Mouse (Mus musculus) embryo, embryonic 10.5 days (tissue): ENCODE measurements at regions not wholly inside any gene's neighbourhood (a gene's known extent, or its start where the extent isn't known, plus 50 kb on each side); places are given as distances from the start of the nearest gene placed in this dataset.
A peak's percentile ranks its signal among the peaks of the same experiment; 100 is the strongest.

Experiments
- DNase-seq: peaks from one replicate; pipeline ENCODE4 v3.0.0-alpha.2; 2015; ENCODE audit warnings: low spot score

DNA sequence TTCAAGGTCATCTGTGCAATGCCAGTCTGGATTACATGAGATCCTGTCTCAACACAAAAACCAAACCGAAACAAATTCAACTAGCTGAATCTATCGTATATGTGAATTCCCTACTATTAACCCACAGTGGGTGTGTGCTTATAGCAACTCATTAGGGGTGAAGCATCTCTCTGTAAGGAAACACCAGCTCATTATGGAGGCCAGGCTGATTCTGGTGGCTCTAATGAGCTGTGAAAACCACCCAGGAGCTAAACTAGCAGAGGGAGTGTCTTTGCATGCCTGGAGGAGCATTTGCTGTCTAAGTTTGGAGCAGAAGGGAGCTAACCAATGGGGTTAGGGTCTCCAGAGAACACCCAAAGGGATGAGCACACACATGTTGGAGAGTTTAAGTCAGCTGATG is 54.1 kb upstream of the Adamts2 start:
- no peak for DNase-seq

DNA sequence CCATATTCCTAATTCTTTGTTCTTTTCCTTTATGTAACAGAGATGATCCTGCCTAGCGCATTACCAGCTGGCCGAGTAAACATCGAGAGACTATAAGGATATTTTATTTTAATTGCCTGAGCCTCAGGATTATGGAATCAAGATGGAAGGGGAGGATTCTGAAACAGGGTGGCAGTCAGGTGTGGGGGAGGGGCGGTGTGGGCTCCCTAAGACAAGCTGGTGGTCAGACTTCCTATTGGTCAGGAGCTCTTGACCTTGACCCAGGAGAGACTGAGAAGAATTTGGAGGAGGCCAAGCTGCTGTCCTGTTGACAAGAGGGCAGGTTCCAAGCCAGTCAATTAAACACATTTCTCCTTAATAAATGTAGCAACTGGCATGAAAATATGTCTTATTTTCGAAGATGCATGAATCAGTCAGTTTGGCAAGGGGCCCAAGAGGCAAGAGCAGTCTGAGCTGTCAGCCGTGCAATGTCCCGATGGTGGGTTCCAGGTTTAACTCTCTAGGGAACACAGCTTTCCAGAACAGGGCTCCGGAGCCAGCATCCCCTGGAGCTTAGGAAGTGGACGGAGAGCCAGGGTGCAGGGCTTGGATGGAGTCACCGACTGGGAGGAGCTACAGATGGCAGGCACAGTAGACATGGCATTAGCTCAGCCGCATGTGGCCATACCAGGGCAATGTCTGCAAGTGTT is 55.3 kb upstream of the Adamts2 start:
- no peak for DNase-seq

DNA sequence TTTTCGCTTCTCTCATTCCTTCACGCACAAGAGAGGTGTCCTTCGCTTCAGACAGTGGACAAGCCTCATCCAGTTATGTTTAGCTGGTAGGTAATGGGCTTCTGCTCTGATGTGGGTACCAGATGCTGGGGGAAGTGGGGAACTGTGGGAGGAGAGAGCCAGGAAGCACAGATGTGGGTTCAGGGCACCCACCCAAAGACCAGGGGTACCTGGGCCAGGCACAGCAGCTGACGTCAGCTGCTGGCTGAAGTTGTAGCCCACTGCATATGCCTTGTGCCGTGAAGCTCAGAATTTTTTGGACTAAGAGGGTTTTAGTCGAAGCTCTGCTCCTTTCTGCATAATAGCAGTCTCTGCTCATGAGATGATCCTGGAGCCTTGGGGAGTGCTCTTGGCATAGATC is 56.5 kb upstream of the Adamts2 start:
- no peak for DNase-seq

DNA sequence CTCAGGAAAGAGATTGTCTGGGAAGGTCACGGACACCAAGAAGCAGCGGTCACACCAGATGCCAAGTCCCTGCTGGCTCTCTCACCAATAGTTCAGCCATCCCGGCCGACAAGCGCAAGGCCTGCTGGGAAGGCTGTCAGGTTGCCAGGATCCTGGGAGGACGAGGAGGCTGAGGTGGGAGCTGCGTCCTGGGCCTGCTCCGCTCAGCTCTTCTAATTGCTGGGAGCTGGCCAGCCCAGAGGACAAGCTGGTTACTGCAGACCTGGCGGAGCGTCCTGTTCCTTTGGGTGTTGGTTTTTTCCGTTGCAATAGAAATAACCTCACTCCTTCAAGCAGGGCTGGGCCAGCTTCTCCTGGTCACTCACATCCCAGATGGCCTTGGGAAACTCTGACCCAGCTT is 61.7 kb upstream of the Adamts2 start:
- no peak for DNase-seq

DNA sequence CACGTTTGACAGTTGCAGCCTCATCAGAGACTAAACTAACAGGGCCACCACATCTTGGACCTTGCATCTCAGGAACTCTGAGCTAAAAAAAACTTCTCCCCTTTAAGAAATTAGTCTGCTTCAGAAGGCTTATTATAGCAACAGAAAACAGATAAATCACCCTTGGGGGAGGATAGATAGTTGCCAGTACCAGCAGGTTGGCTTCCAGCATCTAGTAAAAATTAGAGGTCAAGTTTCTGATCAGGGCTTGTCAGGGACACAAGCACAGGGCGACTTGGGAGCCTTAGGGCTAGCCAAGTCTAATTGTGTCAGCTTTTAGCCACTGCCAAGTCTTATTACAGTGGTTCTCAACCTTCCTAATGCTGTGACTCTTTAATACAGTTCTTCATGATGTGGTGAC is 67.6 kb upstream of the Adamts2 start:
- DNase-seq = no peak

DNA sequence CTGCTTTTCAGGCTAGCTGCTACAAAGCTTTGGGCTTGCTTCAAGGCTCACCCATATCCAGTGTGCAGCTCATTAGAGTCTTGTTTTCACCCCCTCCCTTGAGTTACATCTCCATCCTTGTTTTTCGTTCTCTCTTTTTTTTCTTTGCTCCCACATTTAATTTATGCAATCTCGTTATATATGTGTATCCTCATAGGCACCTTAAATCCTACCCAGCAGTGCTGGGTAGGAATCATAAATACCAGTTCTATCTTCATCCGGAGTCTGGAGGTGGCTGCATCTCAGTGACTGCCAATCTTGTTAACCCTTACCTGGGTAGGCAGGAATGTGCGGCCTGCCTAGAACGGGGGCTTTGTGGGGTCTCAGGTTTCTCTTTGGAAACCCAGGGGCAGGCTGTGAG is 74.0 kb upstream of the Adamts2 start:
- DNase-seq = no peak

DNA sequence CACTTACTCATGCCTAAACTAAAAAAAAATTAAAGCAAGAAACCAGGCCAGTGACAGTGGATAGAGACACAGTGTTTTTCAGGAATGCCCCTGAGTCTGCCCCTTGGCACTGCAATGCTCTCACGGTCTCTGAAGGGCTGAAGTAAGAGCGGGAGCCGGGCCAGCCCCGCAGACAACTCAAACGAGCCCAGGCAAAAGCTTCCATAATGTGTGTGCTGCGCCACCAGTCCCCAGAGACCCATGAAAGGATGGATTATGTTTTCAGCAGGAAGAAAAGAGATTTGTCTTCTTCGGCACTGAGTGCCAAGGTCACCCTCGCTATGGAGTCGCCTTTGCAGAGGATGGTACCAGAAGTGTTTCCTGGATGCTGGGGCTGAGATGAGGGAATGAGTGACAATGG is 81.7 kb upstream of the Adamts2 start:
- no peak for DNase-seq

DNA sequence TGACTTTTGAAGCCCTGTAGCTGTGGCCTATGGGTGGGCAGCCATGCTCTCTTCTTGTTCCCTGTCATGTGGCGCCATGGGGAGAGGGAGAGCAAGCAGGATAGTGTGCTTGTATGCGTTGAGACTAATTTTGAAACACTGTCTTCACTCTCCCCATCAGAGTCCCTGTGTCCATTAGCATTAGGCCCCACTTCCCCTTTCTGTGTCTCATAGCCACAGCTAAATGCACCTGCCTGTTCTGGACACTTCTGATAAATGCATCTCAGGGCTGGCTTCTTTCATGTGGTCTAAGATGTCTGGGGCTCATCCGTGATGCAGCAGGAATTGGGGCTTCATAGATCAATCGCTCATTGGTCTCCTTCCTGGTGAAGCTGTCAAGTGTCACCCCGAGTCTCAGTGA is 77.0 kb upstream of the Rufy1 start:
- DNase-seq = no peak

DNA sequence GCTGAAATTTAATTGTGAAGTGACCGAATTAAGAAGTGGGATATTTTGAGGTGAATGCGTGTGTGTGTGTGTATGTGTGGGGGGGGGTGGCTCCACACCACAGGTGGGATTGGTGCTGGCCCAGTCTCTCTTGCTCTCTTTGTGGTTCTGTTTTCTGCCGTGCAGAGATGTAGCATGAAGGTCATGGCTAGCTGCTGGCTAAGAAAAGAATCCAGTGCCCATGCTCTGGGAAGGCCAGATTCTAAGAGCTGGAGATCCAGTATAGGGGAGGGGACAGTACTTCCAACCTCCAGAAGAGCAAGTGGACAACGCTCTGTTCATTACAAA is 76.5 kb upstream of the Rufy1 start:
- DNase-seq = no peak

DNA sequence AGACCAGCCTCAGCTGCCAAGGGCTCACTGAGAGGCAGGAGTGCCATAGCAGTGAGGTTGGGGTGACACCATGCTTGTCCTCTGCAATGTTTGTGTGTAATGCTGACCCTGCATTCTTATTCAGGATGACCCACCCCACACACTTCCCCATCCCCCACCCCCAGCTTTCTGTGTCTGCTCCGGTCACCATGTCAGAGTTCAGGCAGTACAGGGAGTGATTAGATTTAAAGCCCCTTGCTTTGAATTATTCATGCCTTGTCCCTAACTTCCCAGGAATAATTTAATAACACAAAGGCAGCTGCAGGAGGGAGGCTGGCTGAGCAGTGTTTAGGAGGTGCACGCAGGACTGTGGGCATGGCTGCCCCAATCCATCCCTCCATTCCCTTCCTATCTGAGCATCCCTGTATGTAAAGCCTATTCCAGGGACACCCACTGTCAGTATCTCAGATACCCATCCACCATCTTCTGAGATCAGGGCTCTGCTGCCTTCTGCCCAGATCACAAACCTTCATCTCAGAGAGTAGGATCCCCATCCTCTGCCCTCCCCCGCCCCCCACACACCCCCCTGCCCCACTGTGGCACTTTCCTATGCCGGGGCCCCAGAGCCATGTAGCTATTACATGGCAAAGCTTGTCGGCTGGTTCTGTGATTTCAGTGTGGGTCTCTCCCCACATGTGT is 76.0 kb upstream of the Rufy1 start:
- peak; percentile 57 for DNase-seq

DNA sequence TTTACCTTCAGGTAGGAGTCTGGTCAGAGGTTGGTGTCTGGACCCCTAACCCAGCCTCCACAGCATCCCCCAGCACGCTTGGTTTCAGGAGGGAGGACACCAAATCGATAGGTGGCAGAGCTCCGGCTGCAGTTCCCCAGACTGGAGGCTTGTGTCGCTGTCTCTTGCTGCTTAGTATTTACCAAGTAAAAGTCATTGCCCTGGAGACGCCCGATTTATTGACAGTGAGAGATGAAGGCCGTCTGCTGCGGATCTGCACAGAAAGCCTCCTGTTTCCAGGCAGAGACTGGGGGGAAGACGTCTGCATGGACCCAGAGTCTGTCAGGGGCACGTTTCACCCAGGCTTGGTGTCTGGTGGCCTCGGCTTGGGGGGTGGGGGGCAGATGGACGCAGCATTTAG is 70.4 kb upstream of the Rufy1 start:
- no peak for DNase-seq

DNA sequence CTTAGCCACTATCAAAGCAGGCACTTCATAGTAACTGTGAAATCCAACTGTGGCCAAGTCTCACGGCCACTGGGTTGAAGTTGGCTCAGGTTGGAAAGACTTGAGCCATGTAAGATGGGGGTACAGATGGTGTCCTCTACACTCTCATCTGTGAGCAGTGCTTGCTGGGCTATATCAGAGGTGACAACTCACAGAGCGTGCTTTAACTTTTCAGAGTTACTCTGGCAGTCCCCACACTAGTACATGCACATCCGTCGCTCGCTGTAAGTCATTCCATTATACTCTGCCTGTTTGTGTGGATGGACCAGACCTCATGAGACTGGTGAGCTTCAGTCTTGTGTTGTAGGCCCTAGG is 62.2 kb upstream of the Rufy1 start:
- DNase-seq = no peak

DNA sequence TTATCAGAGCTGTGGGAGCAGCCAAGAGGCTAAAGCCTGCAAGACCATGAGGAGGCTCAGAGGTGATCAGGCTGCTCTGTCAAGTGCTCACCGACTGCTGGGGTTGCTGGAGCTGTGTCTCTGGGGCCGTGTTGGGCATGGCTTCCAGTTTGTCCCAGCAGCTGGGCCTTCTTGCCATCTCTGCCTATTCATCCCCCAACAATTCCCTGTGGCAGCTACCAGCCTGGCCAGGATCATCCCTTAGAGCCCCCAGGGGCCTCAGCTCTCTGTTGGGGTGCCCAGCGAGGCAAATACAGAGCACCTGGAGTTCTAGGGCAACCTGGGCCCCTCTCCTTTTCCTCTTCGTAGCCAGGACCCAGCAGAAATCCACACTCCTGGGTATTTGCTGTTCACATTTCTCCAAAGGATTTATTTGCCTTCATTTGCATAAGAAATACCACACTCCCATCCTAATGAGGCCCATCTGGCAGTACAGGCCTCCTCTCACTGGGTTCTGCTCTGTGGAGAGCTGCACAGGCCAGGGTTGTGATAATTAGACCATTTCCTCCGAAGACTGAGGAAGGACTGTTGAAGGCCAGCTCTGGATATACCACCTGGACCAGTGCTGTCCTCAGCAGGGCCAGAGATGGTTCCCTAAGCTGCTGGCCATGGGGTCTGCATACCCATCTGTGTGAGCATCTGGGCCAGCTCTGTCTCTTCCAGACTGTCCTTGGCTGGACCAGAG is 61.6 kb upstream of the Rufy1 start:
- no peak for DNase-seq

DNA sequence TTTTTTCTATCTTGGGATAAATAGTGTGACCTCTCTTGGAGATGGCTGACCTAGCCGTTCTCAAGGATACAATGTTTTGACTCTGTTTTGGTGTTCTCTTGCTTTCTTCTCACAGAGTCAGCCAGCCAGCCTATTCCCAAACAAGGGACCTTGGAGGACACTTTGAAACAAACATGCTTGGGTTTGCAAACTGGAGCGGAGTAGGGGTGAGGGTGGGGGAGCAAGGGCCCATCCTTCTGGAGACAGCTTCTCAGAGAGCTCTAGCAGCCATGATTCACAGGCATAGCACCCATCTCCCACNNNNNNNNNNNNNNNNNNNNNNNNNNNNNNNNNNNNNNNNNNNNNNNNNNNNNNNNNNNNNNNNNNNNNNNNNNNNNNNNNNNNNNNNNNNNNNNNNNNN is 52.9 kb upstream of the Rufy1 start:
- DNase-seq = no peak

DNA sequence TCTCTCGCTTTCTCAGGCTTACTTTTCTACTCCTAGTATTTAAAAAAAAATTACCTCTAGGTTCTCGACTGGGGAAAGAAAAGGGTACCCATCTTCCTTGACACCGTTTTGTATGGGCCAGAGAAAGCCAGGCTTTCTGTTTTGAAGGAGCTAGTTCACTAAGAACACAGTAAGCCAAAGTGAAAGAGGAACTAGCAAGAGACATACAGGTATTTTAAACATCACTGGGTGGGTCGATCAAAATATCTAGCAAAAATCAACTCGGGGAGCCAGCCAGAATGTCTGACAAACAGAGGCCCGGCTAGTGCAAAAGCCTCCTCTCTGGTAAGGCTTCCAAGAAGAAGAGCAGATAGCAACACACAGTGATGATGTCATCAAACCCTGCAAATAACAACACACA is 52.2 kb upstream of the Rufy1 start:
- no peak for DNase-seq

DNA sequence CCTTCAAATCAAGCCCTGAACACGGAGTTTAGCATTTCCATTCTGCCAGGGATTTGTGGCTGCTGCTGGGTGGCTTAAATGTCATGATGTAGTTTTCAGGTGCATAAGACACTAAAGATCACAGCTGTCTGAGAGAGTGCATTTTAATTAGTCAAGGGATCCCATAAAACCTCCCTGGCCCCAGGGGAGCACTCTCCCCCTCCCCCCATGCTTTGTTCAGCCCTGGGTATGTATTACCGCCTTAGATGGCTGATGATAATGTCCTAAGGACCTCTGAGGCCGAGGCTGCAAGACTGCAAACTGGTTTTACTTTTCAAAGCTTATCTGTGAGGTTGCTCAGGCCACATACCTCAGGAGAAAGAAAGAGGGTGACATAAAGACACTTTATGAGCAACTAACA is 51.7 kb upstream of the Rufy1 start:
- DNase-seq = no peak
